Mouse (Mus musculus): Measurements from ENCODE around the gene Eif3m. TPM values are rescaled to one million over a fixed set of nuclear protein-coding genes. Genes with fewer than 3 reads are reported as not detected.
"Not testable (repeated sequence)": the region's sequence is repeated elsewhere in the genome, so short reads cannot be mapped to it uniquely, and the experiment has no call there.

The Eif3m gene
- 50.9 and 52.3 TPM in 2 replicates for polyA plus RNA-seq (2012; rRNA removed)

DNA sequence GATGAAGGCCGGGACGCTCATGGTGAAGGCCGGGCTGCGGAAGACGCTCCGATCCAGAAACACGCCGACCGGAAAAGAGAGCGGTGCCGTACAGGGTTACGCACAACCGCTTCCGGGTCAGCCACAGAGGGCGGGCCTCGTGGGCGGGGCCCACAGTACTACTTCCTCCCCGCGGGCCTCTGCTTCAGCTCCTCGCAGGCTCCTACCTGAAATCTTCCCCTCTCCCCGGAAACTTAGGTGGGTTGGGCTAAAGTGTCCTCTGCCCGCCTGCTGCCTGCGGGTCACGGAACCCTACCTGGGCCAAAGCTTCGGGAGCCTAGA, at the start of gene Eif3m:
Eif3m (minus strand) TSS at position 114 of the 321 bp plus-strand sequence.
- peak; percentile 38 for DNase-seq (ENCODE audit: low read depth)

- DNase-seq (ENCODE audit: low read depth), result no peak
Observed at GRCm38 (mm10) chr2:105062741-105063372, 46.0 kb upstream of the Eif3m start.

DNA sequence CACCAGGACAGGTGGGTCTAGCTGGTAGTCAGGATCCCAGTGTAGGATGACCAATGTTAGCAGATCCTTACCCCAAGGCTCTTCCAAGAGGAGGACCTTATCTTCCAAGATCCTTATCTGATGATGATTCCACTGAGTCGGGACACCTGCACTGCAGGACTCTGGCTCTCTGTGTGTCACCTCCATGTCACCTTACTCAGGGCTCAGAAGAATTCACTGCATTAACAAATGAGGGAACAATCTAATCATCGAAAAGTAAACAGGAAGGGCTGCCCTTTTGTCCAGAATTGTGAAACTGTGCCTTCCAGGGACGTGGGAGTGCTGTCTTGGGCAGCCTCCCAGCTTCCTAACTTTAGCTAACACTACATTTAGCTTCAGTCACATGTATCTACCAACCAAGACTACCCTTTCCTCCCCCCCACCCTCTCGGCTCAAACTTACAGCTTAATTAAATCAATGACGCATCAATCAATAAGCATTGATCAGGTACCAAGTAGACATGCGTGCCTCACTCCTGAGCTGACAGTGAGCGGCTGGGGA, 41.8 kb upstream of the Eif3m start:
- no peak for DNase-seq (ENCODE audit: low read depth)

DNA sequence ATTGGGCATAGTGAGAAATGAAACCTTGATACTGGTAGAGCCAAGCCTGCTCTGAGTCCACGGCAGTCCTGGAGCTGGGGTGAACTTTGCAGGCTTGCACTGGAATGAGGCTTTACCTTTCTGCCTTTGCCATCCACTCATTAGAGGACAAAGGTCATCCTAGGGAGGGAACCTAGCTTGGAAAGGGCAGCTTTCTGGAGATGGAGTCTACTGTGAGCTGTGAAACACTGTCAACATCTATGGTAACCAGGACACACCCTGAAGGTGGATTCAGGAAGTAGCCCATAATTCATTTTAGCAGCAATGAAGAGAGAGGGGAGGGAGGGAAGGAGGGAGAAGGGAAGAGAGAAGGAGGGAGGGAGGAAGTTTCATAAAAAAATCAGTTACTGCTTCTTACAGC, 38.6 kb upstream of the Eif3m start:
- no peak for DNase-seq (ENCODE audit: low read depth)

GRCm38 (mm10) chr2:105048301-105048700, 31.4 kb upstream of the Eif3m start:
- no peak for DNase-seq (ENCODE audit: low read depth)

- no peak for DNase-seq (ENCODE audit: low read depth)
Observed at GRCm38 (mm10) chr2:105043152-105043551, 26.3 kb upstream of the Eif3m start.

- DNase-seq (ENCODE audit: low read depth), result no peak
Observed at GRCm38 (mm10) chr2:105040859-105041258, 24.0 kb upstream of the Eif3m start.

GRCm38 (mm10) chr2:105038879-105039278, 22.0 kb upstream of the Eif3m start:
- no peak for DNase-seq (ENCODE audit: low read depth)

DNA sequence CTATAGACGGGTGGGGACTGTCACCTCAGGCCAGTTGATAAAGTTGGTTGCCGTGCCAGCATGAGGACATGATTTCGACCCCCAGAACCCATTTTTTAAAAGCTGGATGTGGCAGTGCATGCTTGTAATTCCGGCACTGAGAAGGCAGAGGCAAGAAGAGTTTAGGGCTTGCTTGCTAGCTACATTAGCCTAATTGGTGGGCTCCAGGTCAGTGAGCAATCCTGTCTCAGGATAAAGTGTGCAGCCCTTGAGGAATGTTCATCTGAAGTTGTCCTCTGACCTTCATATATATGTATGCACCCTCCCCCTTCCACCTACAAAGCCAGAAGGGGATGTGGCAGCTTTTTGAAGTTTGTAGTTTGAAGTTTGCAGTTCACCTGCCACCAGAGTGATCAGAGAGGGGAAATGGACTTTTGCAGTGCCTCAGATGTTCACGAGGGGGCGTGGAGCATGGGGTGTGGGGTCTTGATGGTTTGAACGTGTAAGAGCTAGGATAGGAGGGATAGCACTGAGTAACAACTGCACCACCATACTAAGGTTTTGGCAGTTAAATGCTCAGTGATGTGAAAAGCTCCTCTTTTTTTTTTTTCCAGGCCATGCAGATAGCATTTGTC, 21.2 kb upstream of the Eif3m start:
- no peak for DNase-seq (ENCODE audit: low read depth)

DNA sequence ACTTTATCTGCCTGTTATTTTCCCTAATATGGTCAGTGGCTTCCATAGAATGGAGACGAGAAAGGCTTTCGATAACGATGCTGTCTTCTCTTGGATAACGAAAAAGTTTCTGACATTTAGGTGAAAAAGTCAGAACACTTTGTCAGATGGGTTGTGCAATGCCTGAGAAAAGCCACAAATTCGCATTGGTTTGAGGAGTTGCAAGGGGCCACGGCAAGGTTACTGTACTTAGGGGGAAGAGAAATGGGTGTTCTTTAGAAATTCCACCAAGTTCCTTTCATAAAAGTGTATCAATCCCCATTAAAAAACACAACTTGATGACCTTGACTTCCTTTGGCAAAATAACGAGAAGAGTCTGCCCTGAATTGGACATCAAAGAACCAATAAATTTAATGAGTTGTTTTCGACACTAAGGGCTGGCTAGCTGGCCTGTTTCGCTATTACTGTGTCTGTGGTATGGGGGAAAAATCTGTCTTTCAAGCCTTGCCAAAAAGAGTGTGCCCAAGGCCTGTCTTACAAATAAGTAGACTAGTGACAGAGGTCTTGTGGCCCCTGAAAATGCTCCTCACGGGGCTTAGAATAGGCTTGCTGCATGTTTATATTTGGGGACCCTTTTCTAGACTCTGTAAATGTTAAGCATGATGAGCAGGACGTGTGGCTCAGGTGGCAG, 19.7 kb upstream of the Eif3m start:
- no peak for DNase-seq (ENCODE audit: low read depth)

DNA sequence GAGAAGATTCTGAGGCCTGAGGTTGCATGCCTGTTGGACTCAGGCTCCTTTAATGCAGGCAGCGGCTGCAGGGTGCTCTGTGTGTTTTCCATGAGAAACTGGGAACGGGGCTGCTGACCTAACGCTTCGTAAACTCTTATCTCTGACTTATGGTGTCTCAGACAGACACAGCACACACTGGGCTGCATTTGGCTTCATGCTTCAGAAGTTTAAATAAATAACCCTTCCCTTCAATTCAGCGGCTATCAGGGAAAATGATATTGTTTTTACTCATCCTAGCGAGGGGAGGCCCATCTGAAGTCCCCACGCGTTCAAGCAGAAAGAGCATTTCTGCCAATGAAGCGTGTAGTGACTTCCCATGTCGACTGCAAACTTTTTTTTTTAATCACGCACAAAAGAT, 19.1 kb upstream of the Eif3m start:
- DNase-seq (ENCODE audit: low read depth), result no peak

DNA sequence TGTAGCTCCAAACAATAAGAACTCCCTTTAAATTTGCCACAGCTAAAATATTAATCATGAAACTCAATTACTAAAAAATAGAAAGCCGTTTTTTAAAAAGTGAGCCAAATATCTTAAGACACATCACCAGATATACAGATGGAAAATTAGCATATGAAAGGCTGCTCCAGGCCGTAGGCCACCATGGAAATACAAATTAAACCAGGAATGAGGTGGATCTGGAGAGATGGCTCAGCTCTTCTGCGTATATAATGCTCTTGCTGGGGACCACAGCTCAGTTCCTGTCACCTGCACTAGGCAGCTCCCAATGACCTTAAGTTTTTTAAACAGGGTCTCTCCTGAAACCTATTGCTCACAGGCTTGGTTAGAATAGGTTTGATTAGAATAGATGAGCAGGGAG, 17.2 kb upstream of the Eif3m start:
- no peak for DNase-seq (ENCODE audit: low read depth)

GRCm38 (mm10) chr2:105030505-105030904, 13.6 kb upstream of the Eif3m start:
- no peak for DNase-seq (ENCODE audit: low read depth)

GRCm38 (mm10) chr2:105028806-105029205, 11.9 kb upstream of the Eif3m start:
- DNase-seq (ENCODE audit: low read depth), result no peak

DNA sequence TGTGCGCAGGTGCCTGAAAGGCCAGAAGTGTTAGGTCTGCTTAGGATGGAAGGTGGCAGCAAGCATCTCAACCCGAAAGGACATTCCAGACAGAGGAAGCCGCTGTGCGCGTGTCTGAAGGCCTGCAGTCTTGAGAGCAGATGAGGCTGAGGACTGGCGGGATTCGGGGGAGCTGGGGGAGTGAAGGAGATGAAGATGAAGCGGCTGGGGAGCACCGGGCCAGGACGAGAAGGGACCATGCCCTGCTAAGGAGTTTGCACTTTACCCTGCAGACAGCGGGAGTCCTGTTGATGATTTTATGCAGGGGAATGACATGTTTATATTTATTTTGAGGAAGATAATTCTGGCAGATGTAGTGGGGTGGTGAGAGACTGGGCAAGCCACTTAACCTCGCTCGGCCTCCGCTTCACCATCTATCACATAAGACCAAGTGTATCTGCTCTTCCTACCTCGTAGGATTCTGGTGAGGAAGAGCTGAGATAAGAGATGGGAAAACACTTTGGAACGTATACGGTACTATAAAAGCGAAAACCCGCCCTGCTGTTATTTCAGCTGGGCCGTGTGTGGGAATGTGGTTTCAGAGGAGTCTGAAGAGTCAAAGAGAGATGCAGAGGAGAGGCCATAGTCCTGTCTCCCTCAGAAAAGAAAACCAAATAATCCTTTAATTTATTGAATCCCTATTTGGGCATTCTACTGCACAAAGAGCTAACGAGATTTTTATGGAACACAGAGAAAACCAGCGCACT, 10.2 kb upstream of the Eif3m start:
- DNase-seq (ENCODE audit: low read depth), result no peak

GRCm38 (mm10) chr2:105025610-105026009, 8.7 kb upstream of the Eif3m start:
- DNase-seq (ENCODE audit: low read depth), result not testable (repeated sequence)

GRCm38 (mm10) chr2:105023815-105024214, 6.9 kb upstream of the Eif3m start:
- no peak for DNase-seq (ENCODE audit: low read depth)

DNA sequence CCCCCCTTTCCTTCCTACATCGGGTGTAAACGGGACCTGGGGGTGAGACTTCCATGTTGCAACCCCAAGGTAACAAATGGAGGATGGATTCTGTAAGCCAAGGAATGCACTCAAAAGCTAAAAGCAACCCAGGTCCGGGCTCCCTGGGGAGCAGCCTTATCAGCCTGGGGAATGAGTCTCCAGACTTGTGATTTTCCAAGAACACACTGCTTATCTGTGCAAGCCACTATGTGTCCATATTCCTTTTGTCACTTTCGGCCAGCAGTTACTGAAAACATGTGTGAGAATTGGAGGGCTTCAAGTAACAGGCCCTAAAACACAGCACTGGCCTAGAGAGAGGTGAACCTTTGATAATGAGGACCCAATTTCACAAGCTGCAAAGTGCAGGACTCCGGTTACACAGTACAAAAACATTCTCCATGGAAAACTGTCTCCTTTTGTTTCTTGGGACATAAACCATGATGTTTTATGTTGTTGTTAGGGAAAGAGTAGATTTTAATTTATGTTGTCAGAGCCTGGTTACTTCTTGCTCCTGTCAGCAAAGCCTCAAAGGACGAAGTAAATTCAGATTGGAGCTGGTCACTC, 6.2 kb upstream of the Eif3m start:
- no peak for DNase-seq (ENCODE audit: low read depth)

GRCm38 (mm10) chr2:105021836-105022235, 5.0 kb upstream of the Eif3m start:
- no peak for DNase-seq (ENCODE audit: low read depth)

GRCm38 (mm10) chr2:105021256-105021655, 4.4 kb upstream of the Eif3m start:
- DNase-seq (ENCODE audit: low read depth), result no peak

DNA sequence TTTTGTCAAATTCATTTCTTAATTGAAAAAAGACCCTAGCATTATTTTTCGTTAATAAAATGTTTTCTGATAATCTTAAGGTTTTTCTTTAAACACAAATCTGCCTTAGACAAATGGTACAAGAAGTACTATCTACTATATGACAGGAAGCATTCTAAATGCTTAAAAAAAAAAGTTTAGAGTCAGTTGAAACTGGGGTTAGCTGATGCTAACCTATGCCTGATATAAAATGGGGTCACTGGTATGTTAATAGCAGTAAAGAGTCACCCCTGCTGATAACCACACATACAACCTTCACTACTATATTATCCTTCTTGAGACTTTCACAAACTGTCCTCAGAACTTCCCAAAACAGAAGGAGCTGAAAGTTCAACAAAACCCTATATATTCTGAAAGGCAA, 2.6 kb upstream of the Eif3m start:
- DNase-seq (ENCODE audit: low read depth), result no peak

DNA sequence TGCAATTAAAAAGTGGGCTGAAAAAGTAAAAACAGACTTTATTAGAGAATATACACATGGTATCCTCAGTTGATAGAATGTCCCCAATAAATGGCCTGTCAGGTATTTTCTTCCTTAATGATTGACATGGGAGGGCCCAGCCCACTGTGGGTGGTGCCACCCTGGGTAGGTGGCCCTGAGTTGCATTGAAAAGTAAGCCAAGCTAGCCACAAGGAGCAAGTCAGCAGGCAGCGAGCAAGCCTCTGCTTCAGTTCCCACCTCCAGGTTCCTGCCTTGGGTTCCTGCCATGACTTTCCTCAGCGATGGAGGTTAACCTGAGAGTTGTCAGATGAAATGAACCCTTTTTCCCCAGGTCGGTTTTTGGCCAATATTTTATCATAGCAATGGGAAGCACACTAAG, 922 bp upstream of the Eif3m start:
- DNase-seq (ENCODE audit: low read depth), result no peak

All from gonadal fat pad, adult 2 months (tissue).